Mouse (Mus musculus) limb, embryonic 12.5 days (tissue): ENCODE results near the gene Olfr599. TPM values are rescaled to one million over a fixed set of nuclear protein-coding genes. Genes with fewer than 3 reads are reported as not detected.
"Not testable (repeated sequence)": the region's sequence is repeated elsewhere in the genome, so short reads cannot be mapped to it uniquely, and the experiment has no call there.

ENCODE experiments used
- ATAC-seq: fragments of 200-750 bp; cut with Nextera tagmentation; 2 replicates; pipeline ENCODE4 v1.8.0; 2017; ENCODE audit warnings: low read depth, moderate TSS enrichment; ENCODE audit not compliant: insufficient number of reproducible peaks, insufficient read depth, low FRiP score, low TSS enrichment
- H3K27ac ChIP-seq: fragments of 300-500 bp; sonication (generic); 2 replicates; pipeline ENCODE4 v1.5.1; 2016; ENCODE audit warnings: mild to moderate bottlenecking, moderate library complexity
- H3K27me3 ChIP-seq: fragments of 300-500 bp; sonication (generic); 2 replicates; pipeline ENCODE4 v1.6.1; 2016; ENCODE audit warnings: mild to moderate bottlenecking, moderate library complexity
- H3K36me3 ChIP-seq: fragments of 300-500 bp; sonication (generic); 2 replicates; pipeline ENCODE4 v1.6.1; 2016; ENCODE audit warnings: mild to moderate bottlenecking, moderate library complexity
- H3K4me1 ChIP-seq: fragments of 300-500 bp; sonication (generic); replicated peaks from 2 replicates; pipeline ENCODE4 v1.6.1; 2016
- H3K4me2 ChIP-seq: fragments of 300-500 bp; sonication (generic); 2 replicates; pipeline ENCODE4 v1.6.1; 2016; ENCODE audit warnings: mild to moderate bottlenecking, moderate library complexity
- H3K4me3 ChIP-seq: fragments of 300-500 bp; sonication (generic); replicated peaks from 2 replicates; pipeline ENCODE4 v1.5.1; 2016; ENCODE audit warnings: mild to moderate bottlenecking
- H3K9ac ChIP-seq: fragments of 300-500 bp; sonication (generic); replicated peaks from 2 replicates; pipeline ENCODE4 v1.6.1; 2016; ENCODE audit warnings: mild to moderate bottlenecking, moderate library complexity
- H3K9me3 ChIP-seq: fragments of 300-500 bp; sonication (generic); 2 replicates; pipeline ENCODE4 v1.6.1; 2016; ENCODE audit warnings: mild to moderate bottlenecking, moderate library complexity
- WGBS: fragments of 180-500 bp; shearing (Covaris S2); methylation state at CpG from one replicate; pipeline ENCODE4 v1.1.7; 2016; 5-methylcytosine and 5-hydroxymethylcytosine counted together
- polyA plus RNA-seq: library from polyadenylated mRNA; unstranded; fragments of >200 nt; fragmentation: Nextera tagmentation; extraction: Ambion mirVana; gene quantifications from 2 replicates; pipeline ENCODE4 v1.2.1, GENCODE M21; 2016

Olfr599 gene
- not detected in 2 replicates for polyA plus RNA-seq

DNA sequence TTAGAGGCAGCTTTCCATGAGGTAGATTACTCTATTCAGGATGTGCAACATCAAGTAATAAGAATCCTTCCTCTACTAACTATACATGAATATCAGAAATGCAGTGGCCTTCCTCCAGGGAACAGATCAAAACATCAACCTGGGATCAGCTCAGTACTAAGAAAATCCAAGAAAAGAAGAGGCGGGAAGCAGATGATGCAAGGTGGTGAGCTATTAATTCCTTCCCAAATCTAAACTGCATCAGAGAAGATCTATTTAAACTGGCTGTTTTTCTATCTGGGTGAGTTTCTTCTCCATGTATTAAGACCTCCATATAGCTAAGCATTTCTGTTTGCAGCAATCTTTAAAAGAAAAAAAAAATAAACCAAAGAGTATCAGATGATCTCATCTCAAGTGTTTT, at the start of gene Olfr599:
TSS of gene Olfr599 (plus strand) at position 301 of the 400 bp plus-strand sequence.
- no peak within 1 kb of the TSS for H3K27ac ChIP-seq
- no peak within 1 kb of the TSS for H3K4me2 ChIP-seq
- no peaks in the 10 kb centered on the region for H3K4me1 ChIP-seq
- no peak within 1 kb of the TSS for H3K4me3 ChIP-seq
- 89% methylated on average over 1 of the region's 1 CpGs for WGBS
- no peaks in the 10 kb centered on the region for H3K36me3 ChIP-seq
- ATAC-seq: no peak
- H3K9ac ChIP-seq: no peak within 1 kb of the TSS
- H3K9me3 ChIP-seq: no peaks in the 10 kb centered on the region
- H3K27me3 ChIP-seq: no peaks in the 10 kb centered on the region

DNA sequence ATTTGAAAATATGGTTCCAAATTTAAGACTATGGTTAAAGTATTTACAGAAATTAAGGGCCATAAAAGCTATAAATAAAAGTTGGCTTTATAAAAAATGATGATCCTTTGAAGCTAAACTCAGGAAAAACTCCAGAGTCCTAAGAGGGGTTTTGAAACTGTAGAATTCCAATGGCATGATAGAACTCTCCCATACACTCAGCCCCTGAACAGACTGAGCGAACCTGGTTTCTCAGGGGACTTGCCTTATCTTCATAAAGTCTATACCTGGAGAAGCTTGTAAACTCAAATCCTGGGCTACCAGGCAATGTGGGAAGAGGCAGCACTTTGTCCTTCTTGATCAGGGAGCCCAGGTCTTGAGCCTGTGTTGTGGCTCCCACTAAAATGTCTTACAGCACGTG, 30.4 kb upstream of the Olfr599 start, which contains the start of gene Olfr596:
TSS of gene Olfr596 (plus strand) at position 301 of the 400 bp plus-strand sequence.
- not testable (repeated sequence) for H3K27me3 ChIP-seq, H3K4me1 ChIP-seq, H3K4me3 ChIP-seq, H3K36me3 ChIP-seq, H3K9ac ChIP-seq, H3K27ac ChIP-seq, ATAC-seq, H3K4me2 ChIP-seq, H3K9me3 ChIP-seq
- WGBS: 93% methylated on average over 2 of the region's 2 CpGs

DNA sequence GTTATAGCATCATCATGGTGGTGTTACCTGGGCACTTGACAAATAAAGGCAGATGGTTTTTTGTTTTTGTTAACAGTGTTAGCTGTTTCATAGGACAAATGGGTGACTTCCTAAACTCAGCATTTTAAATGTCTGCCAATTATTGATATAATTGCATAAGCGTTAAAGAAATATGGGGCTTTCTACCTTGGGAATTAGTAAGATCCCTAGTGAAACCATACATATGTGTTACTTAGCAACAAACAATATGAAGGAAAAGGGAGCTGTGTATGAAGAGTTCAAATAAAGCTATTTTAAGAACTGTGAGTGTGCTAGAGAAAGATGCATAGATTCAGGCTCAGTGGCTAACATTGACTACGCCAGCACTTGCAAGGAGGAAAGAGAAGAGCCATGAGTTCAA, 19.7 kb upstream of the Olfr599 start, which contains the start of gene Olfr597:
TSS of gene Olfr597 (plus strand) at position 301 of the 400 bp plus-strand sequence.
- H3K9me3 ChIP-seq, ATAC-seq, H3K27ac ChIP-seq, H3K27me3 ChIP-seq, H3K36me3 ChIP-seq, H3K4me1 ChIP-seq, H3K4me2 ChIP-seq, H3K4me3 ChIP-seq, H3K9ac ChIP-seq: not testable (repeated sequence)
- 93% methylated on average over 2 of the region's 2 CpGs for WGBS

DNA sequence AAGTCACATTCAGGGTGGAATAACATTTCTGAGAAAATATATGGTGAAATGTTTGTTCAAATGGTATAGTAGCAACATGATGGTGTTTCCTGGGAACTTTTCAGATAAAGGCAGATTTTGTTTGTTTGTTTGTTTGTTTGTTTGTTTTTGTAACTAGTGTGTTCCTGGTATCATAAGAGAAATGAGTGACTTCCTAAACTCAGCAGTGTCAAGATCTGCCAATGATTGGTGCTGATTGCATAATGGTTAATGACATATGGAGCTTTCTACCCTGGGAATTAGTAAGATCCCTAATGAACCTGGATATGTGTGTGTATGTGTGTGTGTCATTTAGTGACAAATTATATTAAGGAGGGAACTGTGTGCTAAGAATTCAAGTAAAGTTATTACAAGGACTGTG, 12.4 kb upstream of the Olfr599 start, which contains the start of gene Olfr598:
TSS of gene Olfr598 (plus strand) at position 301 of the 400 bp plus-strand sequence.
- Histone ChIP-seq H3K36me3 (no peaks in the 10 kb centered on the region), H3K27me3 (no peaks in the 10 kb centered on the region), H3K4me1 (no peaks in the 10 kb centered on the region), H3K4me2 (no peak within 1 kb of the TSS), H3K4me3 (no peak within 1 kb of the TSS), H3K27ac (no peak within 1 kb of the TSS), H3K9me3 (no peaks in the 10 kb centered on the region), H3K9ac (no peak within 1 kb of the TSS)
- ATAC-seq: no peak

DNA sequence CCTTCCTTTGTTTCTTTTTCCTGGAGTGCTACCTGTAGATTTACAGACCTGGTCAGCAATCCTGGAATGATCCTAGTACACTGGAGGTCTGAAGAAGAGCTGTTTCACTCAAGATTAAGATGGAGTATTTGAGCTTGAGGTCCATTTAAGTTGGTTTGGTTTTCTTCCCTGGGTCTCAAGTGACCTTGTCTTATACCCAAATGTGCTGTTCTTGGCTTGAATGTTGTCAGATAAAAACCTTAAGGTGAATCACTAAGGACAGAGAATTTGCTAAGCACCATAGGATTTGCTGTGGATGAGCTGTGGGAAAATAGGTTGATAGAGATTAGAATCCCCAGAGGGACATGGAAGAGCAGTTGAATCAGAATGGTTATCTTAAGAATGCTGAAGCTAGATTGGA, 13.9 kb downstream of the Olfr599 start, which contains the start of gene Olfr600:
TSS of gene Olfr600 (minus strand) at position 101 of the 400 bp plus-strand sequence.
- Histone ChIP-seq H3K4me2 (no peak within 1 kb of the TSS), H3K36me3 (no peaks in the 10 kb centered on the region), H3K9ac (no peak within 1 kb of the TSS), H3K4me1 (no peaks in the 10 kb centered on the region), H3K27ac (no peak within 1 kb of the TSS), H3K27me3 (no peaks in the 10 kb centered on the region), H3K4me3 (no peak within 1 kb of the TSS), H3K9me3 (no peaks in the 10 kb centered on the region)
- ATAC-seq: no peak

DNA sequence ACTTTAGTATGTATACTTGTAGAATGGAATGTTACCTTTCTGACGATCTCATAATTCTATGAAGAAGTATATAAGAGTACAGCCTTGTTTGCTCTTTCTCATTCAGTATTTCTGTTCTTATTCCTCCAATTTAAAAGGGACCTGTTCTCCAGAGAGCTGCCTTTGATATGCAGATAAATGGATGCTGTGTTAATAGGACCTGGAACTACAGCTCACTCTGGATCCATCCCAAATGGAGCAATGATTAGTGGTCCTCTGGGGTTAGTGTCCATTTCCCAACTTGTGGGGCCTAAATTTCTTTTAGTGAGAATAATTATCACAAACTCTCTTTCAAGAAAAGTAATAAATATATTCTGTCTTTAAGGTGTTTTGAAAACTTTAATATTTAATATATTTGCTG, 26.8 kb downstream of the Olfr599 start, which contains the start of gene Olfr601:
TSS of gene Olfr601 (minus strand) at position 101 of the 400 bp plus-strand sequence.
- H3K4me2 ChIP-seq: no peak within 1 kb of the TSS
- no peak within 1 kb of the TSS for H3K9ac ChIP-seq
- ATAC-seq: no peak
- H3K27ac ChIP-seq: no peak within 1 kb of the TSS
- no peaks in the 10 kb centered on the region for H3K9me3 ChIP-seq
- H3K4me1 ChIP-seq: no peaks in the 10 kb centered on the region
- H3K36me3 ChIP-seq: no peaks in the 10 kb centered on the region
- H3K4me3 ChIP-seq: no peak within 1 kb of the TSS
- no peaks in the 10 kb centered on the region for H3K27me3 ChIP-seq
- 90% methylated on average over 1 of the region's 1 CpGs for WGBS

DNA sequence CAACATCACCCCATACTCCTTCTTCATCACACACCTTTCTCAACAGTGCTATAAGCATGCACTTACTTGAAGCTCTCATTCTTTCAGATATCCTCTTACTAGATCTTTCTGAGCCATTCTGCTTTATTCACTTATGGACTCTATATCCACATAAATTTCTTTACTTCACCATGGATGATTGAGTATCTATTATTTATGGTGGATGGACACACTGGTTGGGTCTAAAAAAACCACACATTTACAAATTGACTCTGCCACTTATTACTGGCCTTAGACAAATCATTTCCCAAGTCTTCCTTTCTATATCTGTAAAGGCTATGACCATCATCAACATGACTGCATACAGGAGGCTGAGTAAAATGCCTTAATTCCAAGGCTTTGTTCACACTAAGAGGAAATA, 50.4 kb downstream of the Olfr599 start, which contains the start of gene Olfr603:
TSS of gene Olfr603 (minus strand) at position 101 of the 400 bp plus-strand sequence.
- H3K36me3 ChIP-seq: no peaks in the 10 kb centered on the region
- ATAC-seq: no peak
- no peak within 1 kb of the TSS for H3K4me2 ChIP-seq

More for the DNA sequence above, 50.4 kb downstream of the Olfr599 start, which contains the start of gene Olfr603:
- no peak within 1 kb of the TSS for H3K4me3 ChIP-seq
- H3K4me1 ChIP-seq: no peaks in the 10 kb centered on the region
- no peaks in the 10 kb centered on the region for H3K27me3 ChIP-seq
- no peak within 1 kb of the TSS for H3K9ac ChIP-seq
- no peaks in the 10 kb centered on the region for H3K9me3 ChIP-seq
- H3K27ac ChIP-seq: no peak within 1 kb of the TSS

Other genes with a start within 250 kb of the Olfr599 start
- gene Olfr585, start 238.2 kb upstream of the Olfr599 start, polyA plus RNA-seq: not detected in 2 replicates
- gene Olfr586, start 210.3 kb upstream of the Olfr599 start, polyA plus RNA-seq: not detected in 2 replicates
- gene Olfr588-ps1, start 195.0 kb upstream of the Olfr599 start, polyA plus RNA-seq: not detected in 2 replicates
- gene Olfr589, start 179.6 kb upstream of the Olfr599 start, polyA plus RNA-seq: not detected in 2 replicates
- gene Olfr591, start 157.6 kb upstream of the Olfr599 start, polyA plus RNA-seq: not detected in 2 replicates
- gene Olfr592, start 151.1 kb upstream of the Olfr599 start, polyA plus RNA-seq: not detected in 2 replicates
- not detected in 2 replicates for gene Olfr593, start 124.1 kb upstream of the Olfr599 start, polyA plus RNA-seq
- gene Olfr594, start 118.9 kb upstream of the Olfr599 start, polyA plus RNA-seq: not detected in 2 replicates
- gene Usp17ld, start 83.4 kb upstream of the Olfr599 start, polyA plus RNA-seq: not detected in 2 replicates
- gene Olfr596, start 30.3 kb upstream of the Olfr599 start, polyA plus RNA-seq: not detected in 2 replicates
- gene Olfr597, start 19.6 kb upstream of the Olfr599 start, polyA plus RNA-seq: not detected in 2 replicates
- gene Olfr598, start 12.3 kb upstream of the Olfr599 start, polyA plus RNA-seq: not detected in 2 replicates
- gene Olfr600, start 13.8 kb downstream of the Olfr599 start, polyA plus RNA-seq: not detected in 2 replicates
- gene Olfr601, start 26.7 kb downstream of the Olfr599 start, polyA plus RNA-seq: not detected in 2 replicates
- not detected in 2 replicates for gene Olfr603, start 50.3 kb downstream of the Olfr599 start, polyA plus RNA-seq
- gene Usp17lc, start 79.2 kb downstream of the Olfr599 start, polyA plus RNA-seq: not detected in 2 replicates
- gene Olfr605, start 109.5 kb downstream of the Olfr599 start, polyA plus RNA-seq: not detected in 2 replicates
- gene Olfr606, start 113.1 kb downstream of the Olfr599 start, polyA plus RNA-seq: not detected in 2 replicates
- not detected in 2 replicates for gene Olfr607, start 128.2 kb downstream of the Olfr599 start, polyA plus RNA-seq
- gene Olfr608, start 134.0 kb downstream of the Olfr599 start, polyA plus RNA-seq: not detected in 2 replicates
- gene Olfr609, start 162.1 kb downstream of the Olfr599 start, polyA plus RNA-seq: not detected in 2 replicates
- gene Olfr610, start 176.2 kb downstream of the Olfr599 start, polyA plus RNA-seq: not detected in 2 replicates
- not detected in 2 replicates for gene Olfr611, start 184.9 kb downstream of the Olfr599 start, polyA plus RNA-seq
- gene Olfr612, start 206.8 kb downstream of the Olfr599 start, polyA plus RNA-seq: not detected in 2 replicates
- gene Olfr613, start 212.2 kb downstream of the Olfr599 start, polyA plus RNA-seq: not detected in 2 replicates
- not detected in 2 replicates for gene Olfr615, start 220.2 kb downstream of the Olfr599 start, polyA plus RNA-seq
- not detected in 2 replicates for gene Olfr616, start 233.2 kb downstream of the Olfr599 start, polyA plus RNA-seq
- gene Olfr617, start 237.1 kb downstream of the Olfr599 start, polyA plus RNA-seq: not detected in 2 replicates